Mouse (Mus musculus): ENCODE data around the gene Gm10762.

DNA sequence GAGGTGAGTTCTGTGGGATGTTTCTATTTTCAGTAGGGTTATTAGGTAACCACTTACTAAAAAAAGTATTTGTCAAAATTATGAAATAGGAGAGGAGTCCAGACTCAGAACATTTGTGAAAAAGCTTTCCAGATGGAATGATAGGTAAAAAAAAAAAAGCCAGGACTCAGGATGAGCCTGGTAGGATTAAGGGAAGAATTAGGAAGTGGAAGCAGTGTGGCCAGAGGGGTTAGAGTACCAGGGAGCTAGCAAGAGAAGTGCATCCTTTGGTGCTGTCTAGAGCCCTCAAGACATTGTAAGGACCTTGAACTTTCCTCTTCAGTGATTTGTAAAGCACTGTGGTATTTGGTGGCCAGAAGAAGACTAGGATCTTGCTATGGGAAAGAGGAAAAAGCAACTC, 4.8 kb upstream of the Gm10762 start:
- TF ChIP-seq TAL1 (IDR thresholded peaks at IDR 0.05; ENCODE audit: low read length) (no peak), GATA1 (IDR thresholded peaks at IDR 0.05; ENCODE audit: low read length) (no peak)
